Mouse (Mus musculus): Measurements from ENCODE around the gene 4930519P11Rik. TPM values are rescaled to one million over a fixed set of nuclear protein-coding genes. Genes with fewer than 3 reads are reported as not detected.

The 4930519P11Rik gene
- total and polyA plus RNA-seq, 3 experiments, result 0.22 TPM; not detected in 2

DNA sequence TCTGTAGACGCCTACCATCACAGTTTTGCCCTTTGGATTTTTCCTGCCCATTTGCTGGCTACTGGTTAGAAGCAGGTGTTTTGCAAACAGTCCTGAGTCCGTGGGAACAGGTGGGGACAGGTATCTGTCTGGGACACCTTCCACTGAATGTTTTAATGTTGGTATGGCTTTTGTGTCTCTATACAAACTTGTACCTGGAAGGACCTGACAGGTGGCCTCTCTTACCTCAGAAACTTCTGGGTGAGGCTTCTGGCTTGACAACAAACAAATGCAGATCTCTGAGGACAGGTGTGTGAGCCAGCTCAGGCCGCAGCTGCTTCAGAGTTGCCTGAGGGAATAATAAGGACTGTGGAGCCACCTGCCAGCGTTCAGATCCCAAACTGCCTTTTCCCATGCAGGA is 25.9 kb upstream of the 4930519P11Rik start:
- Histone ChIP-seq H3K79me2 (ENCODE audit: control insufficient read depth, insufficient read depth, low read length, poor library complexity) (no peaks in the 10 kb centered on the region), H3K36me3 (ENCODE audit: control insufficient read depth in 1 of 2, insufficient read depth in 2 of 2, low read length in 2 of 2) (peaks cover 0 to 14% of the 10 kb centered on the region in 2 experiments; a peak in 2 of 4 replicates), H3K27me3 (ENCODE audit: control insufficient read depth in 1 of 2, insufficient read depth in 2 of 2, low read length in 2 of 2) (no peaks in the 10 kb centered on the region), H3K4me1 (ENCODE audit: control insufficient read depth in 1 of 2, insufficient read depth in 2 of 2, low read length in 2 of 2) (peaks cover 2 to 15% of the 10 kb centered on the region in 2 experiments; a peak in 3 of 4 replicates), H3K27ac (ENCODE audit: control insufficient read depth, low read depth, low read length) (no peak overlapping the region), H3K4me3 (ENCODE audit: control insufficient read depth in 1 of 2, insufficient read depth in 1 of 2, low read depth in 2 of 2, low read length in 2 of 2) (no peak overlapping the region), H3K9ac (ENCODE audit: control insufficient read depth, low read depth, low read length, poor library complexity, severe bottlenecking) (no peak overlapping the region), H3K9me3 (replicated peaks; ENCODE audit: insufficient read depth, low read length) (no peaks in the 10 kb centered on the region)
- DNase-seq (ENCODE audit: low read depth, low spot score), result no peak
- no peak for TF ChIP-seq ZNF384 (IDR thresholded peaks at IDR 0.05; ENCODE audit: low read depth, low read length)
- TF ChIP-seq RCOR1 (IDR thresholded peaks at IDR 0.05; ENCODE audit: low read depth, low read length), result no peak
- no peak for TF ChIP-seq SIN3A (IDR thresholded peaks at IDR 0.05; ENCODE audit: low read length)
- TF ChIP-seq E2F4 (IDR thresholded peaks at IDR 0.05; ENCODE audit: borderline replicate concordance, low read depth, low read length), result no peak
- TF ChIP-seq MXI1 (IDR thresholded peaks at IDR 0.05; ENCODE audit: low read depth, low read length), result no peak
- TF ChIP-seq CHD1 (IDR thresholded peaks at IDR 0.05; ENCODE audit: low read depth, low read length), result no peak
- TF ChIP-seq MEF2A (IDR thresholded peaks at IDR 0.05; ENCODE audit: extremely low read depth, insufficient replicate concordance, low read depth, low read length, poor library complexity, severe bottlenecking), result no peak
- TF ChIP-seq EP300 (IDR thresholded peaks at IDR 0.05; ENCODE audit: low read depth in 1 of 2, low read length in 2 of 2), result no peak

DNA sequence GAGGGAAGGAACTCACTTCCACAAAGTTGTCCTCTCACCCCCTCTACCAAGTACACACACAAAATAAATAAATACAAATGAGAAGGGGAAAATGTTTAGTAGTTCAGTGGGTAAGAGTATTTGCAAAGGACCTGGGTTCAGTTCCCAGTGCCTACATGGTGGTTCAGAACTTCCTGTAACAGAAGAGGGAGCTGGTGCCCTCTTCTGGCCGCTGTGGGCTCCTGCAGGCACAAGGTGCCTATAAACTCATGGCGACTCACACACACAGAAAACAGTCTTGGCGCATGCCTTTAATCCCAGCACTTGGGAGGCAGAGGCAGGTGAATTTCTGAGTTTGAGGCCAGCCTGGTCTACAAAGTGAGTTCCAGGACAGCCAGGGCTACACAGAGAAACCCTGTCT is 25.3 kb upstream of the 4930519P11Rik start:
- Histone ChIP-seq H3K9me3 (replicated peaks; ENCODE audit: insufficient read depth, low read length) (no peaks in the 10 kb centered on the region), H3K79me2 (ENCODE audit: control insufficient read depth, insufficient read depth, low read length, poor library complexity) (no peaks in the 10 kb centered on the region), H3K4me1 (ENCODE audit: control insufficient read depth in 1 of 2, insufficient read depth in 2 of 2, low read length in 2 of 2) (peaks cover 2 to 14% of the 10 kb centered on the region in 2 experiments; a peak in 3 of 4 replicates), H3K27ac (ENCODE audit: control insufficient read depth, low read depth, low read length) (no peak overlapping the region), H3K9ac (ENCODE audit: control insufficient read depth, low read depth, low read length, poor library complexity, severe bottlenecking) (no peak overlapping the region), H3K36me3 (ENCODE audit: control insufficient read depth in 1 of 2, insufficient read depth in 2 of 2, low read length in 2 of 2) (peaks cover 0 to 14% of the 10 kb centered on the region in 2 experiments; a peak in 2 of 4 replicates), H3K27me3 (ENCODE audit: control insufficient read depth in 1 of 2, insufficient read depth in 2 of 2, low read length in 2 of 2) (no peaks in the 10 kb centered on the region), H3K4me3 (ENCODE audit: control insufficient read depth in 1 of 2, insufficient read depth in 1 of 2, low read depth in 2 of 2, low read length in 2 of 2) (no peak overlapping the region)
- DNase-seq (ENCODE audit: low read depth, low spot score), result peak; percentile 39
- peak; percentile 17 for TF ChIP-seq RAD21 (IDR thresholded peaks at IDR 0.05; ENCODE audit: low read depth, low read length)
- no peak for TF ChIP-seq TCF12 (IDR thresholded peaks at IDR 0.05; ENCODE audit: low read depth, low read length)
- peak; percentile 25 to 57 (median 46); a peak in 5 of 6 replicates for TF ChIP-seq CTCF (IDR thresholded peaks at IDR 0.05 in 2 of 3, conservative IDR thresholded peaks at IDR 0.05 in 1 of 3; ENCODE audit: control insufficient read depth in 1 of 3, insufficient read depth in 1 of 3, low read depth in 2 of 3, low read length in 3 of 3, poor library complexity in 1 of 3, severe bottlenecking in 1 of 3)
- TF ChIP-seq SMC3 (IDR thresholded peaks at IDR 0.05; ENCODE audit: low read depth, low read length), result peak; percentile 42

DNA sequence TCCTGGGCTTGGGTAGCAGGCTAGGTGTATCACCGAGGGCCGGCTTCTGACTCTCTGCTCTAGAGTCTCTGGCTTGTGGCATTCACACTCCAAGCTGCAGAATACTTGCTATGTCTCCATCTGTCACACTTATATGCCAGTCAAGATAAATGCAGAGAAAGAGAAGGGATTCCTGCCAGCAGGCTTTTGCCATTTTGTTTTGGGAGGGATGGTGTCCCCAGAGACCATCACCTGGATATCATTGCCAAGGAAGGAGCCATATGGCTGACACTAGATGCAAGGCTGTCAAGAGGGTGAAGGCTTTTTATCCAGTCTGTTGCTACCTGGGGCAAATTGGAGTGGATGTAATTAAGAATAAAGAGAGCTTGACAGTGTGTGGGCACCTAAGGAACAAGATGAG is 22.6 kb upstream of the 4930519P11Rik start:
- H3K36me3 ChIP-seq (ENCODE audit: control insufficient read depth in 1 of 2, insufficient read depth in 2 of 2, low read length in 2 of 2), result peaks cover 0 to 6% of the 10 kb centered on the region in 2 experiments; a peak in 1 of 4 replicates
- peaks cover 8 to 12% of the 10 kb centered on the region in 2 experiments for H3K4me1 ChIP-seq (ENCODE audit: control insufficient read depth in 1 of 2, insufficient read depth in 2 of 2, low read length in 2 of 2)
- TF ChIP-seq KAT2A (conservative IDR thresholded peaks at IDR 0.05; ENCODE audit: low read depth, low read length), result no peak
- no peak for TF ChIP-seq MAZ (IDR thresholded peaks at IDR 0.05; ENCODE audit: low read depth, low read length)
- TF ChIP-seq HCFC1 (IDR thresholded peaks at IDR 0.05; ENCODE audit: low read depth, low read length), result no peak
- no peak for TF ChIP-seq ZKSCAN1 (IDR thresholded peaks at IDR 0.05; ENCODE audit: low read depth, low read length)
- TF ChIP-seq MAFK (IDR thresholded peaks at IDR 0.05; ENCODE audit: borderline replicate concordance, low read depth, low read length), result no peak
- no peak for TF ChIP-seq CTCF (IDR thresholded peaks at IDR 0.05 in 2 of 3, conservative IDR thresholded peaks at IDR 0.05 in 1 of 3; ENCODE audit: control insufficient read depth in 1 of 3, insufficient read depth in 1 of 3, low read depth in 2 of 3, low read length in 3 of 3, poor library complexity in 1 of 3, severe bottlenecking in 1 of 3)
- no peak for TF ChIP-seq UBTF (IDR thresholded peaks at IDR 0.05; ENCODE audit: borderline replicate concordance, insufficient read depth, low read depth, low read length)
- TF ChIP-seq USF2 (IDR thresholded peaks at IDR 0.05; ENCODE audit: borderline replicate concordance in 1 of 2, insufficient read depth in 1 of 2, low read depth in 1 of 2, low read length in 2 of 2), result no peak
- no peak for TF ChIP-seq CHD2 (IDR thresholded peaks at IDR 0.05; ENCODE audit: low read length)
- no peak for TF ChIP-seq EP300 (IDR thresholded peaks at IDR 0.05; ENCODE audit: low read depth in 1 of 2, low read length in 2 of 2)
- H3K27me3 ChIP-seq (ENCODE audit: control insufficient read depth in 1 of 2, insufficient read depth in 2 of 2, low read length in 2 of 2), result no peaks in the 10 kb centered on the region
- no peak for DNase-seq (ENCODE audit: low read depth, low spot score)
- H3K79me2 ChIP-seq (ENCODE audit: control insufficient read depth, insufficient read depth, low read length, poor library complexity), result no peaks in the 10 kb centered on the region
- no peak overlapping the region for H3K9ac ChIP-seq (ENCODE audit: control insufficient read depth, low read depth, low read length, poor library complexity, severe bottlenecking)
- H3K27ac ChIP-seq (ENCODE audit: control insufficient read depth, low read depth, low read length), result no peak overlapping the region
- no peak overlapping the region for H3K4me3 ChIP-seq (ENCODE audit: control insufficient read depth in 1 of 2, insufficient read depth in 1 of 2, low read depth in 2 of 2, low read length in 2 of 2)
- H3K9me3 ChIP-seq (replicated peaks; ENCODE audit: insufficient read depth, low read length), result no peaks in the 10 kb centered on the region

All from MEL (cell line).